Mouse (Mus musculus): ENCODE results near the gene Klf7. TPM values are rescaled to one million over a fixed set of nuclear protein-coding genes. Genes with fewer than 3 reads are reported as not detected.
A peak's percentile ranks its signal among the peaks of the same experiment; 100 is the strongest.

The Klf7 gene
- polyA plus RNA-seq, 1 experiment, result 18.3 TPM

- H3K4me1 ChIP-seq (ENCODE audit: control insufficient read depth, insufficient read depth, low read length), result no peaks in the 10 kb centered on the region; the same call in 1 of the 2 replicates
- H3K27ac ChIP-seq (ENCODE audit: control insufficient read depth, insufficient read depth, low read depth, low read length, poor library complexity), result no peak overlapping the region
- TF ChIP-seq POLR2A (IDR thresholded peaks at IDR 0.05; ENCODE audit: borderline replicate concordance, control insufficient read depth, low read depth, low read length) (no peak), CTCF (IDR thresholded peaks at IDR 0.05; ENCODE audit: control insufficient read depth, insufficient read depth, low read length) (no peak)
- WGBS, result 28% methylated on average over 16 of the region's 16 CpGs
- H3K4me3 ChIP-seq (replicated peaks; ENCODE audit: control insufficient read depth, low read depth, low read length), result no peak overlapping the region
Observed at GRCm38 (mm10) chr1:64018466-64019077, 103.5 kb downstream of the Klf7 start.

GRCm38 (mm10) chr1:64014091-64014490 lies 108.0 kb downstream of the Klf7 start:
- no peak overlapping the region for H3K27ac ChIP-seq (ENCODE audit: control insufficient read depth, insufficient read depth, low read depth, low read length, poor library complexity)
- 74% methylated on average over 1 of the region's 1 CpGs for WGBS
- no peaks in the 10 kb centered on the region for H3K4me1 ChIP-seq (ENCODE audit: control insufficient read depth, insufficient read depth, low read length)
- H3K4me3 ChIP-seq (replicated peaks; ENCODE audit: control insufficient read depth, low read depth, low read length), result no peak overlapping the region
- TF ChIP-seq CTCF (IDR thresholded peaks at IDR 0.05; ENCODE audit: control insufficient read depth, insufficient read depth, low read length) (no peak), POLR2A (IDR thresholded peaks at IDR 0.05; ENCODE audit: borderline replicate concordance, control insufficient read depth, low read depth, low read length) (no peak)

GRCm38 (mm10) chr1:64008994-64009393 lies 113.1 kb downstream of the Klf7 start:
- no peaks in the 10 kb centered on the region for H3K4me1 ChIP-seq (ENCODE audit: control insufficient read depth, insufficient read depth, low read length)
- no peak overlapping the region for H3K27ac ChIP-seq (ENCODE audit: control insufficient read depth, insufficient read depth, low read depth, low read length, poor library complexity)
- TF ChIP-seq CTCF (IDR thresholded peaks at IDR 0.05; ENCODE audit: control insufficient read depth, insufficient read depth, low read length) (no peak), POLR2A (IDR thresholded peaks at IDR 0.05; ENCODE audit: borderline replicate concordance, control insufficient read depth, low read depth, low read length) (no peak)
- 61% methylated on average over 2 of the region's 2 CpGs for WGBS
- no peak overlapping the region for H3K4me3 ChIP-seq (replicated peaks; ENCODE audit: control insufficient read depth, low read depth, low read length)

- Histone ChIP-seq H3K4me3 (replicated peaks; ENCODE audit: control insufficient read depth, low read depth, low read length) (no peak overlapping the region), H3K27ac (ENCODE audit: control insufficient read depth, insufficient read depth, low read depth, low read length, poor library complexity) (no peak overlapping the region), H3K4me1 (ENCODE audit: control insufficient read depth, insufficient read depth, low read length) (no peaks in the 10 kb centered on the region)
- TF ChIP-seq POLR2A (IDR thresholded peaks at IDR 0.05; ENCODE audit: borderline replicate concordance, control insufficient read depth, low read depth, low read length) (no peak), CTCF (IDR thresholded peaks at IDR 0.05; ENCODE audit: control insufficient read depth, insufficient read depth, low read length) (no peak)
Observed at GRCm38 (mm10) chr1:64008031-64008430, 114.1 kb downstream of the Klf7 start.

- H3K4me1 ChIP-seq (ENCODE audit: control insufficient read depth, insufficient read depth, low read length), result peaks cover 2% of the 10 kb centered on the region; the same call in 1 of the 2 replicates
- WGBS, result 81% methylated on average over 2 of the region's 2 CpGs
- TF ChIP-seq CTCF (IDR thresholded peaks at IDR 0.05; ENCODE audit: control insufficient read depth, insufficient read depth, low read length) (no peak), POLR2A (IDR thresholded peaks at IDR 0.05; ENCODE audit: borderline replicate concordance, control insufficient read depth, low read depth, low read length) (no peak)
- no peak overlapping the region for H3K4me3 ChIP-seq (replicated peaks; ENCODE audit: control insufficient read depth, low read depth, low read length)
- no peak overlapping the region for H3K27ac ChIP-seq (ENCODE audit: control insufficient read depth, insufficient read depth, low read depth, low read length, poor library complexity)
Observed at GRCm38 (mm10) chr1:64005194-64005593, 116.9 kb downstream of the Klf7 start.

- no peak overlapping the region for H3K27ac ChIP-seq (ENCODE audit: control insufficient read depth, insufficient read depth, low read depth, low read length, poor library complexity)
- 34% methylated on average over 9 of the region's 9 CpGs for WGBS
- TF ChIP-seq CTCF (IDR thresholded peaks at IDR 0.05; ENCODE audit: control insufficient read depth, insufficient read depth, low read length), result no peak
- TF ChIP-seq POLR2A (IDR thresholded peaks at IDR 0.05; ENCODE audit: borderline replicate concordance, control insufficient read depth, low read depth, low read length), result no peak
- peaks cover 2% of the 10 kb centered on the region; the same call in 1 of the 2 replicates for H3K4me1 ChIP-seq (ENCODE audit: control insufficient read depth, insufficient read depth, low read length)
- no peak overlapping the region for H3K4me3 ChIP-seq (replicated peaks; ENCODE audit: control insufficient read depth, low read depth, low read length)
Observed at GRCm38 (mm10) chr1:64003525-64004291, 118.4 kb downstream of the Klf7 start.

GRCm38 (mm10) chr1:64002036-64002435 lies 120.0 kb downstream of the Klf7 start:
- 83% methylated on average over 6 of the region's 6 CpGs for WGBS
- H3K4me3 ChIP-seq (replicated peaks; ENCODE audit: control insufficient read depth, low read depth, low read length), result no peak overlapping the region
- H3K27ac ChIP-seq (ENCODE audit: control insufficient read depth, insufficient read depth, low read depth, low read length, poor library complexity), result no peak overlapping the region
- no peak for TF ChIP-seq CTCF (IDR thresholded peaks at IDR 0.05; ENCODE audit: control insufficient read depth, insufficient read depth, low read length)
- no peak for TF ChIP-seq POLR2A (IDR thresholded peaks at IDR 0.05; ENCODE audit: borderline replicate concordance, control insufficient read depth, low read depth, low read length)
- H3K4me1 ChIP-seq (ENCODE audit: control insufficient read depth, insufficient read depth, low read length), result peaks cover 2% of the 10 kb centered on the region; the same call in 1 of the 2 replicates

- Histone ChIP-seq H3K4me3 (replicated peaks; ENCODE audit: control insufficient read depth, low read depth, low read length) (no peak overlapping the region), H3K4me1 (ENCODE audit: control insufficient read depth, insufficient read depth, low read length) (peaks cover 2% of the 10 kb centered on the region; the same call in 1 of the 2 replicates), H3K27ac (ENCODE audit: control insufficient read depth, insufficient read depth, low read depth, low read length, poor library complexity) (peak overlapping the region; percentile 2; the same call in 1 of the 2 replicates)
- WGBS, result 2% methylated on average over 2 of the region's 2 CpGs
- TF ChIP-seq POLR2A (IDR thresholded peaks at IDR 0.05; ENCODE audit: borderline replicate concordance, control insufficient read depth, low read depth, low read length) (no peak), CTCF (IDR thresholded peaks at IDR 0.05; ENCODE audit: control insufficient read depth, insufficient read depth, low read length) (no peak)
Observed at GRCm38 (mm10) chr1:64000597-64000996, 121.5 kb downstream of the Klf7 start.

All from bone marrow, adult 2 months (tissue).